Mouse (Mus musculus): ENCODE results near the gene Uckl1. TPM values are rescaled to one million over a fixed set of nuclear protein-coding genes. Genes with fewer than 3 reads are reported as not detected.
A peak's percentile ranks its signal among the peaks of the same experiment; 100 is the strongest.

Uckl1 gene
- total and polyA plus RNA-seq, 3 experiments = 16.0 to 31.9 (median 18.7) TPM

DNA sequence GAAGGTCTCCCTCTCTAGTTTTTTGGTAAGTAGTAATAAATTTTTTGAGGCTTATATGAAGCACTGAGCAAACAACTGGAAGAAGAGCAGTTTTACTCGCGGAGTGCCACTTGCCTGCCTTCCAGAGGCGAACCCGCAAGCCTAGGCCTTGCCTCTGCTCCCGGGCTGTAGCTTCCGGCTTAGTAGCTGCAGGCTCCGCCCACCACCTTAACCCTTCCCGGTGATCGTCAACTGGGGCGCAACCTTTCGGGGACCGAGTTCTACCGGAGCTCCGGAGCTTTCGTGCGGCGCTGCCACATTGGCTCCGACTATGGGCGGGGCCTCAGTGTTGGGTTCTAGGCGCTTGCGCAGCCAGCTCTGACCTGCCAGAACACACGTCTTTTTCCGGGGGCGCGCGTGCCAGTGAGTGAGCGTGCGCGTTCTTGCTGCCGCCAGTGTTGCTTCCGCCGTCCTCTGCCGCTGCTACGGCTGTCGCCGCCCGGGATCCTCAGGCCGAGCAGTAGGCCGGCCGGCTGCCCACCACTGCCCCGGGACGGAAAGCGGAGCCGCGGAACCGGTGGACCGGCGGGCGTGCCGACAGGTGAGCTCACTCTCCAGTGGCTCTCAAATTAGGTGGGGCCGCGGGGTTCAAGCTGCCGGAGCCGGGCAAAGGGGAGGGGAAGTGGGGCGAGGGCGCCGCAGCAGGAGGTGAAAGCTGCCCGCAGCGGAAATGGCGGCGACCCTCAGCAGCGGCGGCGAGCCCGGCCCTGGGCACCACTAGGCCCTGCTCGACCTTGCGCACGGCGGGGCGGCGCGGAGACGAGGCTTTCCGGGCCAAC lies 64.4 kb downstream of the Uckl1 start, which contains the start of gene Dnajc5 (continued):
- TF ChIP-seq MAZ (IDR thresholded peaks at IDR 0.05; ENCODE audit: low read depth, low read length) (no peak), ZNF384 (IDR thresholded peaks at IDR 0.05; ENCODE audit: low read depth, low read length) (no peak), NELFE (IDR thresholded peaks at IDR 0.05; ENCODE audit: low read depth, low read length) (peak; percentile 73), PAX5 (IDR thresholded peaks at IDR 0.05; ENCODE audit: low read length) (no peak), NRF1 (IDR thresholded peaks at IDR 0.05; ENCODE audit: low read depth, low read length) (peak; percentile 96), RAD21 (IDR thresholded peaks at IDR 0.05; ENCODE audit: low read depth, low read length) (no peak), ETS1 (conservative IDR thresholded peaks at IDR 0.05; ENCODE audit: low read depth, low read length) (no peak)

DNA sequence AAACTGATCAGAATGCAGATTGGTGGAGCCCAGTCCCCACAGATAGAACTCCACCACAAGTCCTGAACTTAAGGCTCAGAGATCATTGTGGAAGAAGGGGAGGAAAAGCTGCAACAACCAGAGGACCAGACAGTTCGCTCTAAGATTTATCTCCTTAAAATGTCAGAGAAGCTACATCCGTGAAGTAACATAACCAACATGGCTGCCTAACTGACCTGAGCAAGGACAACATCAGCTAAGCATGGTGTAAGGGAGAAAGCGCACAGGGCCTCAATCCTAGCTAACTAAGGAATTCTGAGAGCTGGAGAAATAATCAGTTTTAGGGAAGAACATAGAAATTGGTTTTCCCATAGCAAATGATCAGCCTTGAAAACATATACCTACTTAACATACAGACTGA lies 65.5 kb downstream of the Uckl1 start:
- in situ Hi-C loops (cut with MboI; ENCODE audit: low pct_ligation_motif_present, low pct_unique_long_range_greater_than_20kb, low sequenced_read_pairs) (no loop called here), dilution Hi-C loops (cut with MboI; ENCODE audit: extremely low pct_ligation_motif_present, extremely low pct_unique_long_range_greater_than_20kb, low sequenced_read_pairs) (no loop called here)
- no peaks in the 10 kb centered on the region for H3K27me3 ChIP-seq (replicated peaks)
- TF ChIP-seq CHD1 (IDR thresholded peaks at IDR 0.05; ENCODE audit: low read depth, low read length) (0 out of 2 replicates have a peak, but pooled peaks have one; percentile 36), ELF1 (IDR thresholded peaks at IDR 0.05; ENCODE audit: low read depth, low read length) (no peak)
- peak overlapping the region; percentile 35 for H3K27ac ChIP-seq (ENCODE audit: insufficient read depth, low read depth)
- peak overlapping the region; percentile 63; the same call in 1 of the 2 replicates for H3K4me2 ChIP-seq (ENCODE audit: insufficient read depth, low read depth, poor library complexity, severe bottlenecking)
- peak overlapping the region; percentile 12 to 90 (median 78) for H3K4me3 ChIP-seq (replicated peaks in 1 of 3; ENCODE audit: low read depth in 2 of 3, low read length in 2 of 3, poor library complexity in 1 of 3)
- no peak for DNase-seq (ENCODE audit: extremely low read depth)
- H3K9ac ChIP-seq (ENCODE audit: insufficient read depth, low read depth) = peak overlapping the region; percentile 92
- peaks cover 39% of the 10 kb centered on the region for H3K79me2 ChIP-seq (replicated peaks; ENCODE audit: control insufficient read depth, extremely low read depth, insufficient read depth, poor library complexity, severe bottlenecking)
- H3K9me3 ChIP-seq (replicated peaks; ENCODE audit: low read length) = no peaks in the 10 kb centered on the region
- peaks cover 30 to 55% of the 10 kb centered on the region in 2 experiments for H3K36me3 ChIP-seq (replicated peaks in 1 of 2; ENCODE audit: control insufficient read depth in 1 of 2, insufficient read depth in 1 of 2, low read length in 1 of 2)
- H3K4me1 ChIP-seq (ENCODE audit: control insufficient read depth in 1 of 2, insufficient read depth in 2 of 2) = peaks cover 7 to 36% of the 10 kb centered on the region in 2 experiments; a peak in 3 of 4 replicates

Other genes starting within 250 kb of the Uckl1 start
- 23.9 and 29.8 TPM in 2 replicates for gene Zgpat, start 220.0 kb downstream of the Uckl1 start, total RNA-seq (2012; rRNA removed)
- gene Zgpat, start 220.0 kb downstream of the Uckl1 start, total RNA-seq (2014; rRNA removed) = 18.4 and 19.3 TPM in 2 replicates
- gene Zgpat, start 220.0 kb downstream of the Uckl1 start, polyA plus RNA-seq (2012; ENCODE audit: insufficient read length, low read depth) = 20.9 and 21.1 TPM in 2 replicates
- 29.2 and 35.5 TPM in 2 replicates for gene Arfrp1, start 219.5 kb downstream of the Uckl1 start, total RNA-seq (2012; rRNA removed)
- gene Arfrp1, start 219.5 kb downstream of the Uckl1 start, total RNA-seq (2014; rRNA removed) = 45.3 and 46.0 TPM in 2 replicates
- 55.6 and 72.7 TPM in 2 replicates for gene Arfrp1, start 219.5 kb downstream of the Uckl1 start, polyA plus RNA-seq (2012; ENCODE audit: insufficient read length, low read depth)
- 59.7 and 61.8 TPM in 2 replicates for gene Lime1, start 204.8 kb downstream of the Uckl1 start, total RNA-seq (2012; rRNA removed)
- 61.5 and 67.0 TPM in 2 replicates for gene Lime1, start 204.8 kb downstream of the Uckl1 start, total RNA-seq (2014; rRNA removed)
- gene Lime1, start 204.8 kb downstream of the Uckl1 start, polyA plus RNA-seq (2012; ENCODE audit: insufficient read length, low read depth) = 70.7 and 73.9 TPM in 2 replicates
- gene Zbtb46, start 125.5 kb downstream of the Uckl1 start, total RNA-seq (2012; rRNA removed) = 4.1 and 9.3 TPM in 2 replicates
- gene Zbtb46, start 125.5 kb downstream of the Uckl1 start, total RNA-seq (2014; rRNA removed) = 6.2 and 6.7 TPM in 2 replicates
- 5.3 and 6.0 TPM in 2 replicates for gene Zbtb46, start 125.5 kb downstream of the Uckl1 start, polyA plus RNA-seq (2012; ENCODE audit: insufficient read length, low read depth)
- 0.13 TPM in 1 of 2 replicates, not detected in the other for gene Abhd16b, start 91.7 kb downstream of the Uckl1 start, total RNA-seq (2012; rRNA removed)
- not detected in 2 replicates for gene Abhd16b, start 91.7 kb downstream of the Uckl1 start, total RNA-seq (2014; rRNA removed)
- 0.45 TPM in 1 of 2 replicates, not detected in the other for gene Abhd16b, start 91.7 kb downstream of the Uckl1 start, polyA plus RNA-seq (2012; ENCODE audit: insufficient read length, low read depth)
- gene Tpd52l2, start 87.8 kb downstream of the Uckl1 start, total RNA-seq (2012; rRNA removed) = 80.7 and 90.4 TPM in 2 replicates
- gene Tpd52l2, start 87.8 kb downstream of the Uckl1 start, total RNA-seq (2014; rRNA removed) = 126 and 127 TPM in 2 replicates
- gene Tpd52l2, start 87.8 kb downstream of the Uckl1 start, polyA plus RNA-seq (2012; ENCODE audit: insufficient read length, low read depth) = 92.0 and 92.1 TPM in 2 replicates
- 54.5 and 57.6 TPM in 2 replicates for gene Dnajc5, start 64.4 kb downstream of the Uckl1 start, total RNA-seq (2012; rRNA removed)
- gene Dnajc5, start 64.4 kb downstream of the Uckl1 start, total RNA-seq (2014; rRNA removed) = 45.5 and 51.1 TPM in 2 replicates
- gene Dnajc5, start 64.4 kb downstream of the Uckl1 start, polyA plus RNA-seq (2012; ENCODE audit: insufficient read length, low read depth) = 54.6 and 62.7 TPM in 2 replicates
- 48.1 and 52.7 TPM in 2 replicates for gene Prpf6, start 7.0 kb upstream of the Uckl1 start, total RNA-seq (2012; rRNA removed)
- gene Prpf6, start 7.0 kb upstream of the Uckl1 start, total RNA-seq (2014; rRNA removed) = 28.3 and 28.8 TPM in 2 replicates
- 53.8 and 62.4 TPM in 2 replicates for gene Prpf6, start 7.0 kb upstream of the Uckl1 start, polyA plus RNA-seq (2012; ENCODE audit: insufficient read length, low read depth)
- 16.6 and 18.1 TPM in 2 replicates for gene Zfp512b, start 7.9 kb upstream of the Uckl1 start, total RNA-seq (2012; rRNA removed)
- gene Zfp512b, start 7.9 kb upstream of the Uckl1 start, total RNA-seq (2014; rRNA removed) = 11.0 TPM in 2 replicates
- 26.8 and 27.1 TPM in 2 replicates for gene Zfp512b, start 7.9 kb upstream of the Uckl1 start, polyA plus RNA-seq (2012; ENCODE audit: insufficient read length, low read depth)
- gene Samd10, start 14.3 kb upstream of the Uckl1 start, total RNA-seq (2012; rRNA removed) = 2.7 and 3.8 TPM in 2 replicates
- gene Samd10, start 14.3 kb upstream of the Uckl1 start, total RNA-seq (2014; rRNA removed) = 0.32 TPM in 1 of 2 replicates, not detected in the other
- 0.38 and 0.66 TPM in 2 replicates for gene Samd10, start 14.3 kb upstream of the Uckl1 start, polyA plus RNA-seq (2012; ENCODE audit: insufficient read length, low read depth)
- 0.25 and 0.34 TPM in 2 replicates for gene Gm29797, start 72.1 kb upstream of the Uckl1 start, total RNA-seq (2012; rRNA removed)
- not detected in 2 replicates for gene Gm29797, start 72.1 kb upstream of the Uckl1 start, total RNA-seq (2014; rRNA removed)
- not detected in 2 replicates for gene Gm29797, start 72.1 kb upstream of the Uckl1 start, polyA plus RNA-seq (2012; ENCODE audit: insufficient read length, low read depth)
- not detected in 2 replicates for gene Sox18, start 86.7 kb upstream of the Uckl1 start, total RNA-seq (2012; rRNA removed)
- gene Sox18, start 86.7 kb upstream of the Uckl1 start, total RNA-seq (2014; rRNA removed) = not detected in 2 replicates
- gene Sox18, start 86.7 kb upstream of the Uckl1 start, polyA plus RNA-seq (2012; ENCODE audit: insufficient read length, low read depth) = not detected in 2 replicates
- gene Tcea2, start 95.4 kb upstream of the Uckl1 start, total RNA-seq (2012; rRNA removed) = 12.9 and 14.4 TPM in 2 replicates
- gene Tcea2, start 95.4 kb upstream of the Uckl1 start, total RNA-seq (2014; rRNA removed) = 9.2 TPM in 2 replicates
- 7.0 and 8.8 TPM in 2 replicates for gene Tcea2, start 95.4 kb upstream of the Uckl1 start, polyA plus RNA-seq (2012; ENCODE audit: insufficient read length, low read depth)
- 67.0 and 75.4 TPM in 2 replicates for gene Rgs19, start 109.1 kb upstream of the Uckl1 start, total RNA-seq (2012; rRNA removed)
- 40.2 and 50.2 TPM in 2 replicates for gene Rgs19, start 109.1 kb upstream of the Uckl1 start, total RNA-seq (2014; rRNA removed)
- gene Rgs19, start 109.1 kb upstream of the Uckl1 start, polyA plus RNA-seq (2012; ENCODE audit: insufficient read length, low read depth) = 155 and 159 TPM in 2 replicates
- gene Lkaaear1, start 113.5 kb upstream of the Uckl1 start, total RNA-seq (2012; rRNA removed) = not detected in 2 replicates
- not detected in 2 replicates for gene Lkaaear1, start 113.5 kb upstream of the Uckl1 start, total RNA-seq (2014; rRNA removed)
- not detected in 2 replicates for gene Lkaaear1, start 113.5 kb upstream of the Uckl1 start, polyA plus RNA-seq (2012; ENCODE audit: insufficient read length, low read depth)
- gene Oprl1, start 130.1 kb upstream of the Uckl1 start, total RNA-seq (2012; rRNA removed) = 0.08 and 0.25 TPM in 2 replicates
- not detected in 2 replicates for gene Oprl1, start 130.1 kb upstream of the Uckl1 start, total RNA-seq (2014; rRNA removed)
- 0.14 TPM in 1 of 2 replicates, not detected in the other for gene Oprl1, start 130.1 kb upstream of the Uckl1 start, polyA plus RNA-seq (2012; ENCODE audit: insufficient read length, low read depth)
- 0.13 TPM in 1 of 2 replicates, not detected in the other for gene Myt1, start 178.4 kb upstream of the Uckl1 start, total RNA-seq (2012; rRNA removed)
- gene Myt1, start 178.4 kb upstream of the Uckl1 start, total RNA-seq (2014; rRNA removed) = not detected in 2 replicates
- gene Myt1, start 178.4 kb upstream of the Uckl1 start, polyA plus RNA-seq (2012; ENCODE audit: insufficient read length, low read depth) = not detected in 2 replicates